Mouse (Mus musculus) liver (tissue): Measurements from ENCODE around the gene Pnkp.

Experiments used
- DNase-seq: peaks from one replicate; pipeline ENCODE4 v3.0.0-alpha.2; 2020; ENCODE audit warnings: mixed read lengths

Gene Pnkp

GRCm38 (mm10) chr7:44828706-44829105 lies 28.2 kb upstream of the Pnkp start:
- DNase-seq = no peak

- no peak for DNase-seq
Measured at GRCm38 (mm10) chr7:44832763-44833162, 24.2 kb upstream of the Pnkp start.

- no peak for DNase-seq
Measured at GRCm38 (mm10) chr7:44835373-44836015, 21.4 kb upstream of the Pnkp start.

GRCm38 (mm10) chr7:44836016-44836404 lies 20.9 kb upstream of the Pnkp start:
- no peak for DNase-seq

GRCm38 (mm10) chr7:44836423-44837053 lies 20.4 kb upstream of the Pnkp start:
- DNase-seq = no peak

- DNase-seq = no peak
Measured at GRCm38 (mm10) chr7:44838073-44838472, 18.9 kb upstream of the Pnkp start.

GRCm38 (mm10) chr7:44839171-44839490 lies 17.8 kb upstream of the Pnkp start:
- no peak for DNase-seq

GRCm38 (mm10) chr7:44839491-44840191 lies 17.3 kb upstream of the Pnkp start:
- DNase-seq = peak; percentile 36

- DNase-seq = no peak
Measured at GRCm38 (mm10) chr7:44840426-44840825, 16.5 kb upstream of the Pnkp start.

- DNase-seq = no peak
Measured at GRCm38 (mm10) chr7:44841825-44842463, 15.0 kb upstream of the Pnkp start.

GRCm38 (mm10) chr7:44845006-44845405 lies 11.9 kb upstream of the Pnkp start:
- DNase-seq = no peak

- no peak for DNase-seq
Measured at GRCm38 (mm10) chr7:44846804-44847203, 10.1 kb upstream of the Pnkp start.

- DNase-seq = no peak
Measured at GRCm38 (mm10) chr7:44847772-44848171, 9.2 kb upstream of the Pnkp start.

GRCm38 (mm10) chr7:44848561-44849415 lies 8.2 kb upstream of the Pnkp start, which contains the start of the genes Akt1s1 and Tbc1d17:
Gene Akt1s1, plus strand, starts transcription at chr7:44848991.
Gene Tbc1d17, minus strand, starts transcription at chr7:44849079.
- DNase-seq = peak; percentile 97

GRCm38 (mm10) chr7:44849416-44850111 lies 7.4 kb upstream of the Pnkp start:
- peak; percentile 91 for DNase-seq

- peak; percentile 87 for DNase-seq
Measured at GRCm38 (mm10) chr7:44850146-44850545, 6.8 kb upstream of the Pnkp start.

- no peak for DNase-seq
Measured at GRCm38 (mm10) chr7:44850789-44851624, 5.9 kb upstream of the Pnkp start.

- no peak for DNase-seq
Measured at GRCm38 (mm10) chr7:44851625-44852234, 5.2 kb upstream of the Pnkp start.

GRCm38 (mm10) chr7:44852259-44853027 lies 4.5 kb upstream of the Pnkp start:
- DNase-seq = no peak

- no peak for DNase-seq
Measured at GRCm38 (mm10) chr7:44853065-44853464, 3.9 kb upstream of the Pnkp start.
